Mouse (Mus musculus): ENCODE measurements around the gene Tsen54.

- TF ChIP-seq GATA1 (IDR thresholded peaks at IDR 0.05; ENCODE audit: low read length) (no peak), TAL1 (IDR thresholded peaks at IDR 0.05; ENCODE audit: low read length) (no peak)
Observed at GRCm38 (mm10) chr11:115843141-115843890, 28.8 kb downstream of the Tsen54 start.

Data from erythroblast, embryonic 14.5 days (primary cell).